Mouse (Mus musculus) ES-E14 (cell line): ENCODE measurements at regions not wholly inside any gene's neighbourhood (a gene's known extent, or its start where the extent isn't known, plus 50 kb on each side); places are given as distances from the start of the nearest gene placed in this dataset.

Source experiments
- CHD2 ChIP-seq: IDR thresholded peaks from 2 replicates; pipeline ENCODE4 v1.6.1; 2014; ENCODE audit warnings: mild to moderate bottlenecking, low read depth, low read length, inconsistent platforms
- MAFK ChIP-seq: IDR thresholded peaks from 2 replicates; pipeline ENCODE4 v1.6.1; 2014; ENCODE audit warnings: mild to moderate bottlenecking, low read depth, low read length, inconsistent platforms; ENCODE audit not compliant: insufficient read depth
- ZC3H11A ChIP-seq: IDR thresholded peaks from 2 replicates; pipeline ENCODE4 v1.6.1; 2012; ENCODE audit warnings: low read depth, mild to moderate bottlenecking, inconsistent platforms, low read length, borderline replicate concordance
- ZNF384 ChIP-seq: IDR thresholded peaks from 2 replicates; pipeline ENCODE4 v1.6.1; 2012; ENCODE audit warnings: low read depth, low read length, inconsistent platforms

DNA sequence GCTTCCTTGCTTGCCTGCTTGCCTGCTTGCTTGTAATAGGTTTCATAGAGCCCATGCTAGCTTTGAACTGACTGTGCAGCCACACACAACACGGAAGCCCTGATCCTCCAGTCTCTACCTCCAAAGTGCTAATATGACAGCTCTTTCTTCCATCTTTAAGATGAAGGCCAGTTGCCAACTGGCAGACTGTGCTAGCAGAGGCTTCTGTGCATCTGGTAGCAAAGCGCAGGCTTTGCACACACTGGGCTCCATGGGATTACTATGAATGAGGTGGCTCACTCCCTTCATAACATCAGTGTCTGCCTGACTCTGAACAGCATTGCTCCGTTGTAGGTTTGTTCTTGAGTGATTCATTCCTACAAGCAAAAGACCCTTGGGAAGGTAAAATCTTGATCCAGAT, 107.9 kb upstream of the Tmc3 start:
- TF ChIP-seq ZNF384 (no peak), ZC3H11A (no peak), CHD2 (no peak), MAFK (no peak)
